Mouse (Mus musculus): Measurements from ENCODE around the gene Ssxb3.
"Not testable (repeated sequence)": the region's sequence is repeated elsewhere in the genome, so short reads cannot be mapped to it uniquely, and the experiment has no call there.

Ssxb3 gene

GRCm38 (mm10) chrX:8591716-8592115, at the start of gene Ssxb3:
Gene Ssxb3, minus strand, starts transcription at chrX:8591816.
- in situ Hi-C loops (cut with MboI): not testable (repeated sequence)

GRCm38 (mm10) chrX:8548155-8548554, 43.5 kb downstream of the Ssxb3 start, which contains the start of gene Ssxb6:
Gene Ssxb6, minus strand, starts transcription at chrX:8548255.
- in situ Hi-C loops (cut with MboI): not testable (repeated sequence)

All from mature B cell (primary cell).